Mouse (Mus musculus) intestine, embryonic 15.5 days (tissue): ENCODE measurements around the gene Gm38100. TPM values are rescaled to one million over a fixed set of nuclear protein-coding genes. Genes with fewer than 3 reads are reported as not detected.

Experiments used
- ATAC-seq: fragments of 200-750 bp; cut with Nextera tagmentation; 2 replicates; pipeline ENCODE4 v1.8.0; 2017; ENCODE audit warnings: moderate TSS enrichment, moderate library complexity
- H3K27ac ChIP-seq: fragments of 300-500 bp; sonication (generic); 2 replicates; pipeline ENCODE4 v1.5.1; 2015; ENCODE audit warnings: mild to moderate bottlenecking, inconsistent platforms
- H3K27me3 ChIP-seq: fragments of 300-500 bp; sonication (generic); replicated peaks from 2 replicates; pipeline ENCODE4 v1.6.1; 2015; ENCODE audit warnings: inconsistent platforms
- H3K36me3 ChIP-seq: fragments of 300-500 bp; sonication (generic); 2 replicates; pipeline ENCODE4 v1.6.1; 2015; ENCODE audit warnings: inconsistent platforms
- H3K4me1 ChIP-seq: fragments of 300-500 bp; sonication (generic); replicated peaks from 2 replicates; pipeline ENCODE4 v1.6.1; 2015; ENCODE audit warnings: inconsistent platforms
- H3K4me2 ChIP-seq: fragments of 300-500 bp; sonication (generic); replicated peaks from 2 replicates; pipeline ENCODE4 v1.6.1; 2015; ENCODE audit warnings: mild to moderate bottlenecking, inconsistent platforms
- H3K4me3 ChIP-seq: fragments of 300-500 bp; sonication (generic); replicated peaks from 2 replicates; pipeline ENCODE4 v1.5.1; 2015; ENCODE audit warnings: inconsistent platforms
- H3K9ac ChIP-seq: fragments of 300-500 bp; sonication (generic); 2 replicates; pipeline ENCODE4 v1.6.1; 2015; ENCODE audit warnings: inconsistent platforms
- H3K9me3 ChIP-seq: fragments of 300-500 bp; sonication (generic); 2 replicates; pipeline ENCODE4 v1.6.1; 2016; ENCODE audit warnings: inconsistent platforms
- WGBS: fragments of 180-500 bp; shearing (Covaris S2); methylation state at CpG from one replicate; pipeline ENCODE4 v1.1.7; 2015; 5-methylcytosine and 5-hydroxymethylcytosine counted together
- polyA plus RNA-seq: library from polyadenylated mRNA; unstranded; fragments of >200 nt; fragmentation: Nextera tagmentation; extraction: Ambion mirVana; gene quantifications from 2 replicates; pipeline ENCODE4 v1.2.1, GENCODE M21; 2015

Gm38100 gene
- polyA plus RNA-seq: not detected in 2 replicates

GRCm38 (mm10) chr1:175920029-175920428 is at the start of gene Gm38100:
TSS of gene Gm38100 (plus strand) at chr1:175920329.
- no peak for ATAC-seq
- Histone ChIP-seq H3K9me3 (no peaks in the 10 kb centered on the region), H3K4me1 (no peaks in the 10 kb centered on the region), H3K4me3 (no peak within 1 kb of the TSS), H3K9ac (no peak within 1 kb of the TSS), H3K27me3 (no peaks in the 10 kb centered on the region), H3K36me3 (no peaks in the 10 kb centered on the region), H3K27ac (no peak within 1 kb of the TSS), H3K4me2 (no peak within 1 kb of the TSS)
- WGBS: 83% methylated on average over 9 of the region's 9 CpGs

GRCm38 (mm10) chr1:175870716-175871115 is 49.4 kb upstream of the Gm38100 start:
- Histone ChIP-seq H3K9me3 (no peaks in the 10 kb centered on the region), H3K9ac (no peak overlapping the region), H3K4me2 (no peak overlapping the region), H3K27me3 (no peaks in the 10 kb centered on the region), H3K27ac (no peak overlapping the region), H3K36me3 (no peaks in the 10 kb centered on the region), H3K4me3 (no peak overlapping the region), H3K4me1 (no peaks in the 10 kb centered on the region)
- no peak for ATAC-seq
- 82% methylated on average over 3 of the region's 3 CpGs for WGBS

- no peak for ATAC-seq
- 72% methylated on average over 6 of the region's 6 CpGs for WGBS
- no peaks in the 10 kb centered on the region for H3K4me1 ChIP-seq
- H3K9me3 ChIP-seq: no peaks in the 10 kb centered on the region
- no peaks in the 10 kb centered on the region for H3K36me3 ChIP-seq
- H3K4me2 ChIP-seq: no peak overlapping the region
- H3K9ac ChIP-seq: no peak overlapping the region
- H3K4me3 ChIP-seq: no peak overlapping the region
- no peak overlapping the region for H3K27ac ChIP-seq
- no peaks in the 10 kb centered on the region for H3K27me3 ChIP-seq
Observed at GRCm38 (mm10) chr1:175872028-175872816, 47.9 kb upstream of the Gm38100 start.

- H3K9me3 ChIP-seq: no peaks in the 10 kb centered on the region
- H3K4me2 ChIP-seq: peak within 1 kb of the TSS; percentile 84
- peak; percentile 99 for ATAC-seq
- peak within 1 kb of the TSS; percentile 88 for H3K27ac ChIP-seq
- no peaks in the 10 kb centered on the region for H3K27me3 ChIP-seq
- under 1% methylated on average over 66 of the region's 66 CpGs for WGBS
- H3K4me1 ChIP-seq: peaks cover 11% of the 10 kb centered on the region
- H3K36me3 ChIP-seq: no peaks in the 10 kb centered on the region; the same call in 1 of the 2 replicates
- peak within 1 kb of the TSS; percentile 80 for H3K9ac ChIP-seq
- H3K4me3 ChIP-seq: peak within 1 kb of the TSS; percentile 89
Observed at GRCm38 (mm10) chr1:175880453-175881296, 39.5 kb upstream of the Gm38100 start, which contains the start of gene Exo1. TSS of gene Exo1 (plus strand) at chr1:175880581.

GRCm38 (mm10) chr1:175883398-175883797 is 36.7 kb upstream of the Gm38100 start:
- H3K9ac ChIP-seq: no peak overlapping the region
- peaks cover 2% of the 10 kb centered on the region; the same call in 1 of the 2 replicates for H3K36me3 ChIP-seq
- peaks cover 11% of the 10 kb centered on the region for H3K4me1 ChIP-seq
- no peaks in the 10 kb centered on the region for H3K9me3 ChIP-seq
- no peak overlapping the region for H3K27ac ChIP-seq
- no peak overlapping the region for H3K4me3 ChIP-seq
- no peak overlapping the region; the same call in 1 of the 2 replicates for H3K4me2 ChIP-seq
- 60% methylated on average over 3 of the region's 3 CpGs for WGBS
- no peaks in the 10 kb centered on the region for H3K27me3 ChIP-seq
- ATAC-seq: no peak

GRCm38 (mm10) chr1:175893263-175893662 is 26.9 kb upstream of the Gm38100 start:
- Histone ChIP-seq H3K27ac (no peak overlapping the region), H3K9ac (no peak overlapping the region), H3K4me2 (no peak overlapping the region), H3K36me3 (peaks cover 17% of the 10 kb centered on the region), H3K4me1 (no peaks in the 10 kb centered on the region), H3K9me3 (no peaks in the 10 kb centered on the region), H3K27me3 (no peaks in the 10 kb centered on the region), H3K4me3 (no peak overlapping the region)
- no peak for ATAC-seq
- WGBS: 85% methylated on average over 6 of the region's 6 CpGs

- H3K36me3 ChIP-seq: peaks cover 15% of the 10 kb centered on the region; the same call in 1 of the 2 replicates
- 84% methylated on average over 12 of the region's 12 CpGs for WGBS
- no peak for ATAC-seq
Observed at GRCm38 (mm10) chr1:175893726-175894125, 26.4 kb upstream of the Gm38100 start.

GRCm38 (mm10) chr1:175911207-175911606 is 8.9 kb upstream of the Gm38100 start:
- Histone ChIP-seq H3K27ac (no peak overlapping the region), H3K4me3 (no peak overlapping the region), H3K36me3 (0 out of 2 replicates have a peak, but pooled peaks cover 6% of the 10 kb centered on the region), H3K9me3 (no peaks in the 10 kb centered on the region), H3K4me2 (no peak overlapping the region), H3K9ac (no peak overlapping the region), H3K27me3 (no peaks in the 10 kb centered on the region), H3K4me1 (no peaks in the 10 kb centered on the region)
- no peak for ATAC-seq
- WGBS: 91% methylated on average over 2 of the region's 2 CpGs

More at GRCm38 (mm10) chr1:175893726-175894125, 26.4 kb upstream of the Gm38100 start:
- Histone ChIP-seq H3K4me3 (no peak overlapping the region), H3K9me3 (no peaks in the 10 kb centered on the region), H3K9ac (no peak overlapping the region), H3K4me2 (no peak overlapping the region), H3K4me1 (no peaks in the 10 kb centered on the region), H3K27ac (no peak overlapping the region), H3K27me3 (no peaks in the 10 kb centered on the region)

- no peaks in the 10 kb centered on the region for H3K9me3 ChIP-seq
- H3K4me2 ChIP-seq: no peak overlapping the region
- H3K27ac ChIP-seq: no peak overlapping the region
- H3K36me3 ChIP-seq: 0 out of 2 replicates have a peak, but pooled peaks cover 6% of the 10 kb centered on the region
- H3K4me3 ChIP-seq: no peak overlapping the region
- H3K4me1 ChIP-seq: no peaks in the 10 kb centered on the region
- H3K27me3 ChIP-seq: no peaks in the 10 kb centered on the region
- H3K9ac ChIP-seq: no peak overlapping the region
- ATAC-seq: no peak
- WGBS: 76% methylated on average over 3 of the region's 3 CpGs
Observed at GRCm38 (mm10) chr1:175912038-175912437, 8.1 kb upstream of the Gm38100 start.

- Histone ChIP-seq H3K27ac (no peak overlapping the region), H3K9ac (no peak overlapping the region), H3K27me3 (no peaks in the 10 kb centered on the region), H3K4me2 (no peak overlapping the region), H3K9me3 (no peaks in the 10 kb centered on the region), H3K4me3 (no peak overlapping the region), H3K36me3 (0 out of 2 replicates have a peak, but pooled peaks cover 4% of the 10 kb centered on the region), H3K4me1 (no peaks in the 10 kb centered on the region)
- WGBS: 60% methylated on average over 5 of the region's 5 CpGs
- ATAC-seq: peak; percentile 61
Observed at GRCm38 (mm10) chr1:175913728-175914303, 6.3 kb upstream of the Gm38100 start.

- no peaks in the 10 kb centered on the region for H3K36me3 ChIP-seq
- no peaks in the 10 kb centered on the region for H3K4me1 ChIP-seq
- ATAC-seq: no peak
- 95% methylated on average over 8 of the region's 8 CpGs for WGBS
- H3K4me2 ChIP-seq: no peak overlapping the region
- no peaks in the 10 kb centered on the region for H3K9me3 ChIP-seq
- H3K27me3 ChIP-seq: no peaks in the 10 kb centered on the region
- H3K9ac ChIP-seq: no peak overlapping the region
- H3K4me3 ChIP-seq: no peak overlapping the region
- no peak overlapping the region for H3K27ac ChIP-seq
Observed at GRCm38 (mm10) chr1:175921091-175921490, 962 bp downstream of the Gm38100 start.
